Mouse (Mus musculus) frontal cortex, postnatal 36 days (tissue): ENCODE results near the gene Map4k1.

Source experiments
- DNase-seq, 2 experiments: peaks; one replicate each; pipeline ENCODE4 v3.0.0; 2022; ENCODE audit warnings: low spot score in 2 of 2

Map4k1 gene

DNA sequence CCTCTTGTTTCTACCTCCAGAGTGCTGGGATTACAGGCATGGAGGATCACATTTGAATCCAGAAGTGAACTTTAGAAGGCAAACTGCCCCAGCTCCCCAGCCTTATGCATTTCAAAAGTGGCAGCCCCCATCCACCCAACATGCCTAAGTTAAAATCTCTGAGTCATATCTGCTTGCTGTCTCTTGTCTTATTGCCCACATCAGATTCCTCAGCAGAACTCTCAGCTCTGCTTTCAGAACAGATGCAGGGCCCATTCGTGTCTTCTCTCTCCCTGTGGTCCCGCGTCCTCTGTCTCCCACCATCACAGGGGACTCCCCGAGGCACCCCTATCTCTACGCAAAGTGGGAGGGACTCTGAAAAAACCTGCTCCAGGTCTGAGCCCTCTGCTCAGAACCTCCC is 44.3 kb downstream of the Map4k1 start:
- peak; percentile 12 to 19 for DNase-seq

- DNase-seq: no peak
Observed at GRCm38 (mm10) chr7:29026811-29027210, 45.0 kb downstream of the Map4k1 start.

DNA sequence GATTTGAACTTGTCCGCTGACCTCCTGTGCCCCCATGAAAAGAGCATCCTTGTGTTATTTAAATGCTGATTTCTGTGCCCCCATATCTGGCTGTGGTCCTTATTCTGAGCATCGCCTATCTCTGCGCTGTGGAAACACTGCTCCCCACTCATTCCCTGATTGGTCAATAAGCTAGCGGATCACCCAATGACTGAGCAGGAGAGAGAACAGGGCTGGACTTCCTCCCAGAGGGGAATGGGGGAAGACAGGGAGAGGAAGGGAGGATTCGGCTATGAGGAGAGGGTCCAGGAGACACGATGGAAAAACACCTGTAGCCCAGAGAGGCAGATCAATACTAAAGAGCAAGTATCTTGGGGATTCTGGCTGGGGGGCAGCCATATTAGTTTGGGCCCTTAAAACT is 46.9 kb downstream of the Map4k1 start:
- DNase-seq: no peak

DNA sequence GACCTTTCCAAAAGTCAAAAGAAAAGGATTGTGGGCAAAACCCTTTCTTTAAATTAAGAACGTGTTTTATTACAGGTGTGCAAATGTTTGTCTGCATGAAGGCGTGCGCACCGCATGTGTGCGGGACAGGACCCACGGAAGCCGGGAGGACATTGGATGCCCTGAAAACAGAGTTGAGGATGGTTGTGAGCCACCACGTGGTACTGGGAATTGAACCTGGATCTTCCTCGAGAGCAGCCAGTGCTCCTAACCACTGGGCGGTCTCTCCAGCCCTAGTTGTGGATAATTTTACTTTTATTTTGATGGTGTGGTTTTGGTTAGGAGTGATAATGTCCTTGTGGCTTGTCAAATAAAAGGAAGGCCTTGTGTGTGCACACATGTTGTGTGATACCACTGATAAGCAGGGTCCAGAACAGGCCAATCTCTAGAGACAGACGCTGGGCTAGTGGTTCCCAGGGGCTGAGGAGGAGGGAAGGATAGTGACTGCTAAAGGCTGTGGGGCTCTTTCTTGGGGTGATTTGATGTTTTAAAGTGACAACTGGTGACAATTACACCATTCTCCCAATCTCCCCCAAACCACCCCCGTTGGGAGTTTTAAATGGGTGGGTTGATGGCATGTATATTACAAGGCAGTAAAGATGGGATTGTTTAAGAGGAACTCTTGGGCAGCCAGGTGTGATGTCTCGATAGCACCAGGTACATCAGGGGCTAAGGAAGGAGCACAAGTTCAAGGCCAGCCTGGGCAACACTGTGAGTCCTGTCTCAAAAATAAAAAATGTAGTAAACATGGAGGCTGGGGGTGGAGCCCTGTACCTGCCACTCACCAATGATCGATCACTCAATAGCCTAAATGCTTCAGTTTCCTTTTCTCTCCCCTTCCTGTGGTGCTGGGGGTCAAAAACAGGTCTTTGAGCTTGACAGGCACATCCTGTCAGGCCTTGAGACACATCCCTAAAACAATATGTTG is 48.1 kb downstream of the Map4k1 start:
- no peak for DNase-seq

- no peak for DNase-seq
Observed at GRCm38 (mm10) chr7:29031641-29032040, 49.8 kb downstream of the Map4k1 start.

GRCm38 (mm10) chr7:29032685-29033084 is 50.8 kb downstream of the Map4k1 start:
- DNase-seq: no peak

- DNase-seq: no peak
Observed at GRCm38 (mm10) chr7:29037261-29037660, 55.4 kb downstream of the Map4k1 start.

DNA sequence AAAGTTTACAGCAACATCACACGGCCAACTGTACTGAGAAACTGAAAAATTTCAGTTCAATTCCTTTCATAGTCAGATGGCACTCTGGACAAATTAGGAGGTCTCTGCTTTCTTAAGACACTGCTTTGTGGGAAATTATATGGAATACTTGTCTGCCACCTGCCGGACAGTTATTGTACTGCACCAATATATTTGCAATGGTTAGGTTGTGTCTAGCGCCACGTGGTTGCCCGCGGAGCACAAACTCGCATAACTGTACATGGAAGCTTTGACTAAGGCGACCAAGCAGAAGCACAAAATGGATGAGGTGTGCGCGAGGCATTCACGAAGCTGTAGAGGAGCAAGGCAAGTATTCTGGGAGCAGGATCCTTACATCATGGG is 57.7 kb downstream of the Map4k1 start:
- DNase-seq: peak; percentile 90 to 96

DNA sequence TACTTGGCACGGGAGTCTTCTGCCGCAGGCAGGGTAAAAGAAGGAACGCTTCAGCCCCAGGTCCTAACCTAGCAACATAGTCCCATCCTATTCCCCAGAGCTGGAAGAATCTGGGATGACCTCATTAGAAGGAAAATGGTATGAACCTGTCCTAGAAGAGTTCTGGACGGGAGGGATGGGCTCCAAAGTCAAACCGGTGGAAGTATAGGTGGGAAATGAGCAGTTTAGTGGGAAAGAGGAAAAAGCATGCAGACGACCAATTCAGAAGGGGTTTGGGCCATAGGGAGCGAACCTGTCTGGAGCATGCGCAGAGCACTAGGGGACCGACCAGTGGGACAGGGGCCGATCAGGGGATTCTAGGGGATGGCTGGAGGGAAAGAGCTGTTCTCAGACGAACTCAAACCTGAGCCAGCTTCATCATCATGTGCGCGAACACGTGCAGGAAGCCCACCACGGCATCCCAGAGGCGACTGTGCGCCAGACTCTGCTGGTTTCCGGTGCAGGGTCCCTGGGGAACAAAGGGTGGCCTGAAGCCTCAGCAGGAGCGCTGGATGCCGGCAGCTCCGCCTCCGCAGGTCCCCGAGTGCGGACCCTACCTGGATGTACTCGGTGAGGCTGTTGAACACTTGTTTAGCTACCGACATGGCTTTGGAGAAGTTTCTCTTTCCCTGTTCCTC is 58.3 kb downstream of the Map4k1 start:
- no peak for DNase-seq

GRCm38 (mm10) chr7:29041194-29041593 is 59.3 kb downstream of the Map4k1 start:
- DNase-seq: no peak

- peak; percentile 30 to 45 for DNase-seq
Observed at GRCm38 (mm10) chr7:29043016-29043673, 61.3 kb downstream of the Map4k1 start.

DNA sequence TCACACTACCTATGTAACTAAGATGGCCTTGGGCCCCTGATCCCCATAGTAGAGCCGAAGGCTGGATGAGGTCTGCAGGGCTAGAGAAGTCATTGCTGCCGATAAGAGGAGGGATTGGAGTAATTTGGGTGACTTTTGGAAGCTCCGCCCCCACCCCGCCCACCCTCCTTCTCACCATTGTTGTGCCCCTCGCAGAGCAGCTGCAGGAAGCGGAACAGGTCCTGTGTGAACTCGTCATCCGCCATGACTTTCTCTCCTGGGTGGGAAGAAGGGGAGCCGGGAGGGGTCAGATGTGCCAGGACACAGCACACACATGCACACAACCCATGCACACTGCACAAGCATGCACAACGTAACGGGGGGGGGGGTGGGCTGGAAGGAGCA is 61.8 kb downstream of the Map4k1 start:
- DNase-seq: no peak

DNA sequence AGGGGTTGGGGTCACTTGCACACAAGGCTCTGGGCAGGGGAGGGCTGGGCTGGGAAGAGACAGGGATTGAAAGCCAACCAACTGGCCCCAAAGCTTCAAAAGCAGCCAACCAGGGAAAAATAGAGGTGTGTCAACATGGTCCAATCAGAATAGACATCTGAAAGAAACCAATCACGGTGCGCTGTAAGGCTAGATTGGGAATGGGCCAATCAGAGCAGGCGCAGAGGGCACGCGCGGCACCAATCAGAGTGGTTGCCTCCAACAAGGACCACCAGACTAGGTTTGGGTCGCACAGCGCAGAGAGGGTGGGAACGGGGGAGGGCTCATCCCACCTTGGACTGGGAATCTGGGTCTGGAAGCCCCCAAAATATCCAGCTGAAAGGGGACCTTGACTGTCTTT is 62.5 kb downstream of the Map4k1 start:
- no peak for DNase-seq

DNA sequence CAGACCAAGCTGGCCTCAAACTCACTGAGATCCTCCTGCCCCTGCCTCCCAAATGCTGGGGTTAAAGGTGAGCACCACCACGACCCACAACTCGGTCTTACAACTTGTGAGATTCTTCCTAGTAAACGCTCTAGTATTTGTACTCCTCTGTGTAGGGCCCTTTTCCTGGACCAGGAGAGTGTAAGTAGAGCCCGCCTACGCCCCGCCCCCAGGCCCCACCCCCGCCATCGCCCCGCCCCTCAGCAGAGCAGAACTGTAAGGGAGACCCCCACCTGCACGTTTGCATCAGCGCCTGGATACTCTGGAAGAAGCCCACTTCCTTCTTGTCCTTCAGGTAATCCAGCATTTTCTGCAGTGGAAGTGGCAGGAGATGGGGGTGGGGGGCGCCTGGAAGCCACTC is 64.7 kb downstream of the Map4k1 start:
- DNase-seq: no peak

- DNase-seq: no peak
Observed at GRCm38 (mm10) chr7:29048070-29048469, 66.2 kb downstream of the Map4k1 start.

DNA sequence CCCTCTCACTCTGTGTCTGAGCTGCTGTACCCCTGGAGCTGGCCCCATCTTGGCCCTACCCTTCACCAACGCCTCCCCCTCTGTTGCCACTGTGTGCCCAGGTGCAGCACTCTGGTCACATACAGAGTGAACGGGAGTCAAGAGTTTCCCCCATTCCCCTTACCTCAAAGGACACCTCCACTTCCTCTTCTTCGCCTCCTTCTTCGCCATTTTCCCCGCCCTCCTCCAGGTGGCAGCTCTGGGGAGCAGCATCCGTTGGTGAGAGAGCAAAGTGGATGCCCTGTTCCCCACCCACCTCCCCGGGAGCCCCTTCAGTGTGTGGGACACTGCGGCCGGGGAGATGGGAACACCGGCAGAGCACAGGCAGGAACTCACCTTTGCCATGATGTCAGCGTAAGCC is 66.8 kb downstream of the Map4k1 start:
- no peak for DNase-seq

- peak in 1 of 2 experiments; percentile 72 for DNase-seq
Observed at GRCm38 (mm10) chr7:29050797-29051196, 68.9 kb downstream of the Map4k1 start.

- no peak for DNase-seq
Observed at GRCm38 (mm10) chr7:29052821-29053220, 71.0 kb downstream of the Map4k1 start.
